Mouse (Mus musculus) heart, embryonic 15.5 days (tissue): Measurements from ENCODE around the gene Fign. TPM values are rescaled to one million over a fixed set of nuclear protein-coding genes. Genes with fewer than 3 reads are reported as not detected.

ENCODE experiments used
- ATAC-seq: fragments of 200-750 bp; cut with Nextera tagmentation; replicated peaks from 2 replicates; pipeline ENCODE4 v1.8.0; 2017; ENCODE audit warnings: low read depth, moderate TSS enrichment; ENCODE audit not compliant: insufficient number of reproducible peaks, insufficient read depth, low FRiP score
- H3K27ac ChIP-seq: fragments of 300-500 bp; sonication (generic); 2 replicates; pipeline ENCODE4 v1.5.1; 2015; ENCODE audit warnings: mild to moderate bottlenecking, inconsistent platforms
- H3K27me3 ChIP-seq: fragments of 300-500 bp; sonication (generic); 2 replicates; pipeline ENCODE4 v1.6.1; 2015; ENCODE audit warnings: inconsistent platforms
- H3K36me3 ChIP-seq: fragments of 300-500 bp; sonication (generic); 2 replicates; pipeline ENCODE4 v1.6.1; 2015; ENCODE audit warnings: mild to moderate bottlenecking, inconsistent platforms
- H3K4me1 ChIP-seq: fragments of 300-500 bp; sonication (generic); replicated peaks from 2 replicates; pipeline ENCODE4 v1.6.1; 2015; ENCODE audit warnings: inconsistent platforms
- H3K4me2 ChIP-seq: fragments of 300-500 bp; sonication (generic); 2 replicates; pipeline ENCODE4 v1.6.1; 2015; ENCODE audit warnings: inconsistent platforms, mild to moderate bottlenecking, moderate library complexity
- H3K4me3 ChIP-seq: fragments of 300-500 bp; sonication (generic); 2 replicates; pipeline ENCODE4 v1.5.1; 2015; ENCODE audit warnings: mild to moderate bottlenecking, inconsistent platforms
- H3K9ac ChIP-seq: fragments of 300-500 bp; sonication (generic); 2 replicates; pipeline ENCODE4 v1.6.1; 2015; ENCODE audit warnings: mild to moderate bottlenecking, inconsistent platforms
- H3K9me3 ChIP-seq: fragments of 300-500 bp; sonication (generic); replicated peaks from 2 replicates; pipeline ENCODE4 v1.6.1; 2016; ENCODE audit warnings: inconsistent platforms
- WGBS: fragments of 180-500 bp; shearing (Covaris S2); methylation state at CpG from one replicate; pipeline ENCODE4 v1.1.7; 2015; ENCODE audit warnings: mixed read lengths; 5-methylcytosine and 5-hydroxymethylcytosine counted together
- polyA plus RNA-seq: library from polyadenylated mRNA; unstranded; fragments of >200 nt; fragmentation: Nextera tagmentation; extraction: Ambion mirVana; gene quantifications from 2 replicates; pipeline ENCODE4 v1.2.1, GENCODE M21; 2015

Gene Fign
- polyA plus RNA-seq = 7.2 and 8.1 TPM in 2 replicates

DNA sequence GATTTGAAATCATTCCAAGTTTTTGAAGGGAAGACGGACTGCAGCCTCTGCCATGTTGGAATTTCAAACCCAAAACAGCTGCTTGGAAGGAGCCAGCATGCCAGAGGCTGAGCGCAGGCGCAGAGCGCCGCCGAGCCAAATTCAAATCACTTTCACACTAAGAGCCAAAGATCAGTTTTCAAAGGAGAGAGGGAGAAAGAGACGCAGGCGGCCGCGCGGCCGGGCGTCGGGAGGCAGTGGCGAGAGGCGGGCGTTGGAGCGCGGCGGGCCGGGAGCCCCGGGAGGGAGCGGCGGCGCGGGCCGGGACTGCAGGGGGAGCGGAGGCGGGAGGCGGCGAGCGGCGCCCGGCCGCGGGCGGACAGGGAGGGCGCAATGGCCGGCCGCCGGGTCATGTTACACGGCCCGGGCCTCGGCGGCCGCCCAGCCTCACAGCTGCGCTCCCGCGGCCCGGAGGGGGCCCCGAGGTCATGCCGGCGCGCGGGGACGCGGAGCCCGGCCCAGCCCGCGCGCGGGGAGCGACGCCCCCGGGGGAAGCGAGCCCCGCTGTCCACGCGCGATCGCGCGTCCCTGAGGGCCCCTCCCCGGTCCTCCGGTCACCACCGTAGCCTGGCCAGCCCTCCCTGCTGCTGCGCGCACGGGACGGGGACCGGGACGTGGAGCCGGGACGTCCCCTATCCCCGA lies at the start of gene Fign:
Fign (minus strand) TSS at position 102 of the 681 bp plus-strand sequence.
- Histone ChIP-seq H3K27ac (peak within 1 kb of the TSS; percentile 94), H3K4me3 (peak within 1 kb of the TSS; percentile 62), H3K9ac (peak within 1 kb of the TSS; percentile 80), H3K4me2 (peak within 1 kb of the TSS; percentile 84), H3K27me3 (no peaks in the 10 kb centered on the region), H3K4me1 (no peaks in the 10 kb centered on the region), H3K36me3 (no peaks in the 10 kb centered on the region), H3K9me3 (no peaks in the 10 kb centered on the region)
- under 1% methylated on average over 74 of the region's 85 CpGs for WGBS
- ATAC-seq = peak; percentile 88

DNA sequence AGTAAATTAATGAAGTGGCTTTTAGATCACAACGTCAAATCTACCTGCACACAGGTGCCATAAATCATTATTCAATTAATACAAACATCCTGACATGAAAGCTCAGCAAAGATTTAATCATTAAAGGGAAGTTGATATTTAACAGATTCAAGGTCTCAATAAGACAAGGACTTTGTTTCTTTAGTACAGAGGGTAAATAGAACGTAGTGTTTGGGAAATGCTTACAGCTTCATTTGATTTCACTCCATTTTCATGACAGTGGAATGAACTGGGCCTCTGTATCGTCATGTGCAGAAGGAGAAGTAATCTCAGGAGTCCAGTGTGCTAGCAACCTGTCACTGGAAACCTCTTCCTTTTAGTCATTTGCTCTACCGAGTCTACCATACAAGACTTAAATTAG lies 35.8 kb upstream of the Fign start:
- Histone ChIP-seq H3K27ac (no peak overlapping the region), H3K27me3 (no peaks in the 10 kb centered on the region), H3K9me3 (no peaks in the 10 kb centered on the region), H3K9ac (no peak overlapping the region), H3K4me3 (no peak overlapping the region), H3K4me2 (no peak overlapping the region), H3K4me1 (no peaks in the 10 kb centered on the region), H3K36me3 (no peaks in the 10 kb centered on the region)
- no peak for ATAC-seq
- 77% methylated on average over 4 of the region's 4 CpGs for WGBS

DNA sequence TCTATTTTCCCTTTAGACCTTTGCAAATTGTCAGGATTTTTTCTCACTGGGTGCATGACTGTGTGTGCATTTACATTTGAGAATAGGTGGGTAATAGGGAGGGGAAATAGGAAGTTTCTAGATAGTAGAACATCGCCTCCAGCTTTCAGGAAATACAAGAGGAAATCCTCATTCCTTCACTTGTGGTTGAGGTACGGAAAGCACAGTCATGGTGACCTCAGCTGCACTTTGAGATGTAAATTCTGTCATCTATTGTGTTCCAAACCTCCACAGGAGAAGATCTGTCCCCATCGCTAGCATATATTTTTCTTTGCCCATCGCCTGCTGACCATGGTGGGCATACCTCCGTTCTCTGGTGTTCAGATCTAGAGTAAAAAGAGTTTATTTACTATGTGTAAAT lies 22.7 kb upstream of the Fign start:
- Histone ChIP-seq H3K36me3 (no peaks in the 10 kb centered on the region), H3K9me3 (no peaks in the 10 kb centered on the region), H3K4me3 (no peak overlapping the region), H3K4me2 (no peak overlapping the region), H3K9ac (no peak overlapping the region), H3K4me1 (no peaks in the 10 kb centered on the region), H3K27me3 (no peaks in the 10 kb centered on the region), H3K27ac (no peak overlapping the region)
- no peak for ATAC-seq
- 80% methylated on average over 5 of the region's 5 CpGs for WGBS

DNA sequence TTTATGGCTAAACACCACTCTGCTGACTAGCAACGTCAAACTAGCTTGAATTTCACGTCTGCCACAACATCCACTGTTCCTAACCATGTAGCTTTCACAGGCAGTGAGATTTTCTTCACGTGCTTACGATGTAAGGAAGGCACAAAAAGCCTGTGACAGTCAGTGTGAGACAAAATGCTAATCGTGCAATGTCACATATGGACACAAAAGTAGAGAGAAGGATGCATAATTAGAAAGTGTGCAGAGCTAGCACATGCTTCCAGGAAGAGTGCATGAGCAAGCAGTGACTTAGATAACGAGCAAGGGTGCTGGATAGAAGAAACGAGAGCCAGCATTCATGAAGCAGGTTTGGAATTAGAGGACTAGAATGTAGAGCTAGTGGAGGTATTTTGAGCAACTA lies 18.8 kb upstream of the Fign start:
- H3K9me3 ChIP-seq = no peaks in the 10 kb centered on the region
- H3K4me2 ChIP-seq = no peak overlapping the region
- WGBS = 70% methylated on average over 7 of the region's 7 CpGs
- H3K36me3 ChIP-seq = no peaks in the 10 kb centered on the region
- no peak overlapping the region for H3K27ac ChIP-seq
- H3K4me3 ChIP-seq = no peak overlapping the region
- H3K9ac ChIP-seq = no peak overlapping the region
- no peaks in the 10 kb centered on the region for H3K4me1 ChIP-seq
- no peak for ATAC-seq
- H3K27me3 ChIP-seq = no peaks in the 10 kb centered on the region

DNA sequence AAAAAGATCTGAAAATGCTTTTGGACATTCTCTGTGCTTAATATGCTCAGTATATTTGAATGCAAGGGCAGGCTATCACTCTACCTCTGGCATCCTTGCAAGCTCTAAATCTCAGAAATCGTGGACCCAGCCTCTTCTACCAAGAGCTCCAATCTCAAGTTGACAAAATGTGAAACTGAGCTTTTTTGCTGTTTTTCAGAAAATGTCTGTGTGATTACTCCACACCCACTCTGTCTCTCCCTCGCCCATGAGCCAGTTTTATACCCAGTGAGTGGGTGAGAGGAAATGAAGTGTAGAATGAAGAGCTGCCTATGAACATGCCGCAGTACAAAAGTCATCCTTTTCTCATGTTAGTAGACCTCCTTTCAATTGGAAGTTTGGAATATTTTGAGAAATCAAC lies 13.3 kb upstream of the Fign start:
- Histone ChIP-seq H3K9me3 (no peaks in the 10 kb centered on the region), H3K27ac (no peak overlapping the region), H3K36me3 (no peaks in the 10 kb centered on the region), H3K27me3 (no peaks in the 10 kb centered on the region), H3K4me1 (no peaks in the 10 kb centered on the region), H3K9ac (no peak overlapping the region), H3K4me2 (no peak overlapping the region), H3K4me3 (no peak overlapping the region)
- 75% methylated on average over 3 of the region's 3 CpGs for WGBS
- no peak for ATAC-seq

DNA sequence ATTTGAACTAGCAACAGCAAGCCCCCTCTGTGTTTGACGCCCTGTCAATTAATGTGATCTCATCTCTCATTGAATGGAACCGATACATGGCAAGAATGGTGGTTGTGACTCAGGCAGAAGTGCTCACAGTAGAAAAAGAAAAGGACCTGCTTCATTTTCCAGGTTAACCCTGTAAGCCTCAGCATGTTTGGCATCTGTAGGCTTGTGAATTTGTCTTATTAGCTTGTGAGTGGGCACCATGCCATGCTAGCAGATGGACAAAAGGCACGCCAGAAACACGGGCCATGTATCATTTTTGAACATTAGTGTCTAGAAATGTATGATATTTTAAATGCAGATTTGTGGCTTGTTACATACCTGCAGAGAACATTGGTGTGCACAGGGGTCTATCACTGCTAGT lies 12.0 kb upstream of the Fign start:
- Histone ChIP-seq H3K4me2 (no peak overlapping the region), H3K4me1 (no peaks in the 10 kb centered on the region), H3K27me3 (no peaks in the 10 kb centered on the region), H3K4me3 (no peak overlapping the region), H3K27ac (no peak overlapping the region), H3K9me3 (no peaks in the 10 kb centered on the region), H3K9ac (no peak overlapping the region), H3K36me3 (no peaks in the 10 kb centered on the region)
- no peak for ATAC-seq
- 84% methylated on average over 4 of the region's 4 CpGs for WGBS

DNA sequence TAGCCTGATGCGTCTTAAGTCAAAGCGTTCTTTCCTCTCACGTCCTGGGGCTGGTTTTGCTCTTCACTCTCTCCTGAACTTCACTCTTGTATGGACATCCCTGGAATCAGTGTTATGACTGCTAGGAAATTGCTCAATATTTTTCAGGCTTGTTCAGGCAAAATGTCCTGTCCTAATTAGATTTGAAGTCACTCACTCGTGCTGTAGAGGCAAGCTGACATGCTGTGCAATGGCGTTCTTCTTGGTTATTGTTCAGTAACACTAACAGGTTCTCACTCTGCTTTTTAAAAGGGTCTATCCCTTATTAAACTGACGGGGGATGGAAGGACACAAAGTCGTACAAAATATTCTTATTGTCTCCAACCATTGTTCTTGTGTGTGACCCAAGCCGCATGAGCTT lies 10.2 kb upstream of the Fign start:
- no peak for ATAC-seq
- H3K4me1 ChIP-seq = no peaks in the 10 kb centered on the region
- no peak overlapping the region for H3K4me2 ChIP-seq
- no peaks in the 10 kb centered on the region for H3K27me3 ChIP-seq
- no peaks in the 10 kb centered on the region for H3K36me3 ChIP-seq
- WGBS = 83% methylated on average over 8 of the region's 8 CpGs
- H3K9ac ChIP-seq = no peak overlapping the region
- H3K4me3 ChIP-seq = no peak overlapping the region
- no peaks in the 10 kb centered on the region for H3K9me3 ChIP-seq
- H3K27ac ChIP-seq = no peak overlapping the region

DNA sequence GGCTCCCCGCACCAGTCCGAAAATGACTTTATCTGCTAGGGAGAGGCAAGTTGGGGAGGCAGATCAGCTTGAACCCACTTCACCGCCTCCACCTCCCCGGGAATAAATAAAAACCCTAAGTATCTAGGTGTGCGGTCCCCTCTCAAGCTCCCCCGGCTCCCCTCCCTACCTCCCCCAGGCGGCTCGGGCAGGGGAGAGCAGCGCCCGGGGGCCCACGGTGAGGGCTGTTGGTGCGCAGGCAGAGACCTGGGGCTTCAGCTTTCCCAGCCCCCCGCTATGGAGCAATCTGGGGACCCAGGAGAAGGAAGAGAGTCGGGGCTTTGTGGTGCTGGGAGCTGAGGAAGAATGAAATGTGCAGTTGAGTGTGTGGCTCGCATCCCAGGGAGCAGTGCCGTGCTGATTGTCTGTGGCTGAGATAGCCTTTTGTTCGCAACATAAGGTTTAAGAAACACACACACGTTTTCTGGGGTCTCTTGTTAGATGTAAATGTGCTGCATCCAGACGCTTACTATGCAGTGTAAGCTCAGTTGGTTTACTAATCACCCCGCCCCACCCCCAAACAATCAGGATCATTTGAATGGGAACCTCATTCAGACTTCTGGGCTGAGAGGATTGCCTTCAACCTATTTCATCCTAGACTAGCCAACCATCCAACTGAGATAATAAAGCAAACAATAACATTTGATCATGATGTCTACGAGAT lies 931 bp upstream of the Fign start:
- no peaks in the 10 kb centered on the region for H3K36me3 ChIP-seq
- WGBS = 6% methylated on average over 21 of the region's 21 CpGs
- H3K27me3 ChIP-seq = no peaks in the 10 kb centered on the region
- H3K4me3 ChIP-seq = peak overlapping the region; percentile 62
- no peaks in the 10 kb centered on the region for H3K4me1 ChIP-seq
- peak overlapping the region; percentile 94 for H3K27ac ChIP-seq
- peak overlapping the region; percentile 84 for H3K4me2 ChIP-seq
- peak; percentile 78 for ATAC-seq
- H3K9ac ChIP-seq = peak overlapping the region; percentile 80
- H3K9me3 ChIP-seq = no peaks in the 10 kb centered on the region

DNA sequence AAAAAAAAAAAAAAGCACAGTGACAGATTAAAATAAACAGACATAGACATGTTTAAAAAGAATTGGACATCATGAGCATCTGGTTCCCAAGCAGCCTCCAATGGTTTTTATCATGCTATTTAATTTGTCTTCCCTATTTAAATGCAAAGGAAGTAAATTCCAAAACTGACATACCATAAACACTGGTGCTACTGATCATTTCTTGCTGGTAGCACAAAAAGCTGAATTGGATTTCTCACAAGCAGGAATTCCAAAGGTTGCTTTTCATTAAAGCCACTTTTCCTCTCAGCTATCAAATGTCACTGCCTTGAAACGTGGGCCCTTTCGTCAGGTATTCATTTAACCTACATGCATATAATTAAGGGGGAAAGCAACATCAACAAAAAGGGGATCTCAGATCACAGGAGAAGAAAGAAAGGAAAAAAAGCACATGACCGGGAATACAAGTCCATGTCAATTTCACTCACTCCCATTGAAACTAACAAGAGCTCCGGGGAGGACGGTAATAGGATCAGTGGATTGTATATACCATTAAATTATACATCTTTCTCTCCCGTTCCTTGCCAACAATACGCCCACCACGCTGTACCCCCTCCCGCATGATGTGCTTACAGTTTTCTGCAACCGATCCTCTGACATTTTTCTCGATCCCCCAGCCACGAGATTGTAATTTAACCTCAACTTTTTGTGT lies 972 bp downstream of the Fign start:
- Histone ChIP-seq H3K9me3 (no peaks in the 10 kb centered on the region), H3K4me2 (peak overlapping the region; percentile 84), H3K4me1 (no peaks in the 10 kb centered on the region), H3K27ac (peak overlapping the region; percentile 94), H3K27me3 (no peaks in the 10 kb centered on the region), H3K9ac (peak overlapping the region; percentile 80), H3K36me3 (no peaks in the 10 kb centered on the region), H3K4me3 (peak overlapping the region; percentile 62)
- WGBS = 1% methylated on average over 12 of the region's 12 CpGs
- no peak for ATAC-seq

DNA sequence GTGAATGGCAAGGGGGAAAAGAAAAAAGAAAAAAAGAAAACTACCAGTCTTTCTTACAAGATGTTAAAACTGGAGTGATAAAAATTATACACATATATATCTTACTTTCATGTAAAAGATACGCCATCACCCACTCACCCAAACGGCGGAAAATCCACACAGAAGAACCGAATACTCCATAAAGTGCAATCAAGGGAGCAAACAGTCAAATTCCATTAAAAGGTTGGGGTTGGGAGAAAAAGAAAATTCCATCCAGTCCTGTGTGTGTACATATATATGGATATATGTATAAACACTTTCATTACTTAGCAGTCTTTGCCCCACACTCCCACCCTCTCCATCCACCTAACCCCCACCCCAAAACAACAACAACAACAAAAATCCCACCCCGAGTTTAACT lies 1.7 kb downstream of the Fign start:
- Histone ChIP-seq H3K4me3 (peak overlapping the region; percentile 62), H3K36me3 (no peaks in the 10 kb centered on the region), H3K4me2 (peak overlapping the region; percentile 84), H3K9me3 (no peaks in the 10 kb centered on the region), H3K4me1 (no peaks in the 10 kb centered on the region), H3K27me3 (no peaks in the 10 kb centered on the region), H3K9ac (no peak overlapping the region), H3K27ac (no peak overlapping the region)
- 46% methylated on average over 5 of the region's 5 CpGs for WGBS
- no peak for ATAC-seq

DNA sequence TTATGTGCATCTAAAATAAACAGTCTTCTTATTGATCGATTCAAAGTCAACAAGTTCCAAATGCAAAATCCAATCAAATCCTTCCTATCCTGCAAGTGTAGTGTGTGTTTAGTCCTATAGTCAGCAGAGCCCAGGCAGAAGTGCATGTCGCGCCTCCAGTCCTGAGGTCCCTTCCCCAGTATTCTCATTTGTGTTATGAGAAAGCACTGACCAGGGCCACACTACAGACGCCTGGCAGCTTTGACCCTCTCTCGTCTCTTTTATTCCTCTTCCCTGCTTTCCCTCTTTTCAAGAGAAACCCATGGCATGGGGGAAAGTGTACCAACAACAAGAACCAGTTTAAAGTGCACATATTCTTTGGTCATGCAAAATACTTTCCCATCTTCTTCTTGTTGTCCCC lies 2.3 kb downstream of the Fign start:
- H3K27ac ChIP-seq = peak overlapping the region; percentile 41; the same call in 1 of the 2 replicates
- H3K4me3 ChIP-seq = peak overlapping the region; percentile 29
- no peaks in the 10 kb centered on the region for H3K27me3 ChIP-seq
- WGBS = 43% methylated on average over 5 of the region's 5 CpGs
- H3K9me3 ChIP-seq = no peaks in the 10 kb centered on the region
- no peak for ATAC-seq
- H3K4me2 ChIP-seq = peak overlapping the region; percentile 84
- H3K36me3 ChIP-seq = no peaks in the 10 kb centered on the region
- peak overlapping the region; percentile 23 for H3K9ac ChIP-seq
- no peaks in the 10 kb centered on the region for H3K4me1 ChIP-seq
